Mouse (Mus musculus) limb, embryonic 11.5 days (tissue): ENCODE results near the gene 1810009A15Rik. TPM values are rescaled to one million over a fixed set of nuclear protein-coding genes. Genes with fewer than 3 reads are reported as not detected.

Experiments used
- ATAC-seq: fragments of 200-750 bp; cut with Nextera tagmentation; 2 replicates; pipeline ENCODE4 v1.8.0; 2017; ENCODE audit warnings: low read depth; ENCODE audit not compliant: insufficient number of reproducible peaks, low FRiP score, low TSS enrichment
- DNase-seq: peaks from one replicate; pipeline ENCODE4 v3.0.0-alpha.2; 2015; ENCODE audit warnings: low spot score
- H3K27ac ChIP-seq: fragments of 300-500 bp; sonication (generic); replicated peaks from 2 replicates; pipeline ENCODE4 v1.5.1; 2014; ENCODE audit warnings: low read depth, mild to moderate bottlenecking, low read length
- H3K27me3 ChIP-seq: fragments of 300-500 bp; sonication (generic); 2 replicates; pipeline ENCODE4 v1.6.1; 2014; ENCODE audit warnings: mild to moderate bottlenecking, low read length, mixed read lengths; ENCODE audit not compliant: control insufficient read depth, insufficient read depth
- H3K36me3 ChIP-seq: fragments of 300-500 bp; sonication (generic); 2 replicates; pipeline ENCODE4 v1.6.1; 2014; ENCODE audit warnings: mild to moderate bottlenecking, low read length, moderate library complexity, mixed read lengths; ENCODE audit not compliant: control insufficient read depth, insufficient read depth
- H3K4me1 ChIP-seq: fragments of 300-500 bp; sonication (generic); 2 replicates; pipeline ENCODE4 v1.6.1; 2014; ENCODE audit warnings: low read length, mixed read lengths; ENCODE audit not compliant: control insufficient read depth, insufficient read depth
- H3K4me2 ChIP-seq: fragments of 300-500 bp; sonication (generic); 2 replicates; pipeline ENCODE4 v1.6.1; 2014; ENCODE audit warnings: low read depth, mild to moderate bottlenecking, moderate library complexity; ENCODE audit not compliant: severe bottlenecking
- H3K4me3 ChIP-seq: fragments of 300-500 bp; sonication (generic); 2 replicates; pipeline ENCODE4 v1.5.1; 2014; ENCODE audit warnings: low read depth, low read length
- H3K9ac ChIP-seq: fragments of 300-500 bp; sonication (generic); 2 replicates; pipeline ENCODE4 v1.6.1; 2014; ENCODE audit warnings: mild to moderate bottlenecking, low read length
- H3K9me3 ChIP-seq: fragments of 300-500 bp; sonication (generic); 2 replicates; pipeline ENCODE4 v1.6.1; 2016; ENCODE audit warnings: low read length; ENCODE audit not compliant: control insufficient read depth
- WGBS: fragments of 180-500 bp; shearing (Covaris S2); extraction: QIAGEN DNeasy Blood & Tissue Kit; methylation state at CpG from one replicate; pipeline ENCODE4 v1.1.7; 2014; 5-methylcytosine and 5-hydroxymethylcytosine counted together
- polyA plus RNA-seq: library from polyadenylated mRNA; unstranded; fragments of >200 nt; fragmentation: Nextera tagmentation; extraction: Ambion mirVana; gene quantifications from 2 replicates; pipeline ENCODE4 v1.2.1, GENCODE M21; 2014

Gene 1810009A15Rik
- polyA plus RNA-seq = 127 and 132 TPM in 2 replicates

GRCm38 (mm10) chr19:8888511-8889385, at the start of gene 1810009A15Rik, which contains the start of gene Gm49416:
TSS of gene 1810009A15Rik (plus strand) at chr19:8888853.
TSS of gene Gm49416 (plus strand) at chr19:8888926.
- ATAC-seq (peak; percentile 93), DNase-seq (peak; percentile 97)
- Histone ChIP-seq H3K9me3 (no peaks in the 10 kb centered on the region), H3K27ac (peak within 1 kb of the TSS; percentile 87), H3K9ac (peak within 1 kb of the TSS; percentile 80), H3K4me2 (peak within 1 kb of the TSS; percentile 77), H3K36me3 (peaks cover 6% of the 10 kb centered on the region; the same call in 1 of the 2 replicates), H3K4me3 (peak within 1 kb of the TSS; percentile 73), H3K4me1 (peaks cover 6% of the 10 kb centered on the region; the same call in 1 of the 2 replicates), H3K27me3 (no peaks in the 10 kb centered on the region)
- under 1% methylated on average over 58 of the region's 58 CpGs for WGBS

GRCm38 (mm10) chr19:8839103-8839907, 49.3 kb upstream of the 1810009A15Rik start, which contains the start of gene Gng3:
TSS of gene Gng3 (minus strand) at chr19:8839194.
- DNase-seq = peak; percentile 53
- WGBS = 49% methylated on average over 11 of the region's 11 CpGs
- peak; percentile 52; the same call in 1 of the 2 replicates for ATAC-seq

GRCm38 (mm10) chr19:8839908-8840791, 48.5 kb upstream of the 1810009A15Rik start:
- Histone ChIP-seq H3K27ac (no peak overlapping the region), H3K4me3 (peak overlapping the region; percentile 29), H3K4me2 (peak overlapping the region; percentile 58), H3K36me3 (peaks cover 2% of the 10 kb centered on the region), H3K4me1 (peaks cover 20% of the 10 kb centered on the region; the same call in 1 of the 2 replicates), H3K9ac (peak overlapping the region; percentile 47; the same call in 1 of the 2 replicates), H3K9me3 (no peaks in the 10 kb centered on the region), H3K27me3 (no peaks in the 10 kb centered on the region)
- peak; percentile 65 for DNase-seq
- peak; percentile 22 for ATAC-seq
- WGBS = 23% methylated on average over 29 of the region's 29 CpGs

More at GRCm38 (mm10) chr19:8839103-8839907, 49.3 kb upstream of the 1810009A15Rik start, which contains the start of gene Gng3:
- Histone ChIP-seq H3K9ac (peak within 1 kb of the TSS; percentile 77), H3K36me3 (peaks cover 7% of the 10 kb centered on the region), H3K4me3 (peak within 1 kb of the TSS; percentile 49), H3K27ac (peak within 1 kb of the TSS; percentile 95; the same call in 1 of the 2 replicates), H3K27me3 (no peaks in the 10 kb centered on the region), H3K4me1 (peaks cover 20% of the 10 kb centered on the region; the same call in 1 of the 2 replicates), H3K9me3 (no peaks in the 10 kb centered on the region), H3K4me2 (peak within 1 kb of the TSS; percentile 77)

GRCm38 (mm10) chr19:8841012-8841411, 47.6 kb upstream of the 1810009A15Rik start:
- H3K4me3 ChIP-seq = no peak overlapping the region
- H3K9ac ChIP-seq = no peak overlapping the region
- no peak overlapping the region for H3K27ac ChIP-seq

GRCm38 (mm10) chr19:8842961-8843360, 45.7 kb upstream of the 1810009A15Rik start:
- no peak overlapping the region for H3K4me2 ChIP-seq
- ATAC-seq (no peak), DNase-seq (no peak)
- no peaks in the 10 kb centered on the region for H3K9me3 ChIP-seq
- H3K9ac ChIP-seq = no peak overlapping the region
- H3K4me1 ChIP-seq = peaks cover 20% of the 10 kb centered on the region; the same call in 1 of the 2 replicates
- H3K27ac ChIP-seq = no peak overlapping the region
- H3K27me3 ChIP-seq = no peaks in the 10 kb centered on the region
- H3K36me3 ChIP-seq = peaks cover 11% of the 10 kb centered on the region
- WGBS = 92% methylated on average over 6 of the region's 6 CpGs
- no peak overlapping the region for H3K4me3 ChIP-seq

More at GRCm38 (mm10) chr19:8841012-8841411, 47.6 kb upstream of the 1810009A15Rik start:
- ATAC-seq (no peak), DNase-seq (no peak)
- no peaks in the 10 kb centered on the region for H3K27me3 ChIP-seq
- H3K4me1 ChIP-seq = peaks cover 20% of the 10 kb centered on the region; the same call in 1 of the 2 replicates
- WGBS = 86% methylated on average over 7 of the region's 7 CpGs
- H3K4me2 ChIP-seq = no peak overlapping the region; the same call in 1 of the 2 replicates
- H3K36me3 ChIP-seq = peaks cover 2% of the 10 kb centered on the region; the same call in 1 of the 2 replicates
- no peaks in the 10 kb centered on the region for H3K9me3 ChIP-seq

- no peak for ATAC-seq
- no peak overlapping the region for H3K27ac ChIP-seq
- H3K4me1 ChIP-seq = peaks cover 11% of the 10 kb centered on the region; the same call in 1 of the 2 replicates
- H3K9me3 ChIP-seq = no peaks in the 10 kb centered on the region
- DNase-seq = peak; percentile 86
- 71% methylated on average over 5 of the region's 5 CpGs for WGBS
- H3K9ac ChIP-seq = no peak overlapping the region; the same call in 1 of the 2 replicates
- peaks cover 13% of the 10 kb centered on the region for H3K36me3 ChIP-seq
- H3K4me2 ChIP-seq = no peak overlapping the region
- H3K27me3 ChIP-seq = no peaks in the 10 kb centered on the region
- no peak overlapping the region for H3K4me3 ChIP-seq
Measured at GRCm38 (mm10) chr19:8844371-8845129, 44.1 kb upstream of the 1810009A15Rik start.

GRCm38 (mm10) chr19:8848356-8848755, 40.3 kb upstream of the 1810009A15Rik start:
- DNase-seq = no peak
- H3K4me1 ChIP-seq = 0 out of 2 replicates have a peak, but pooled peaks cover 4% of the 10 kb centered on the region
- ATAC-seq = no peak
- WGBS = 77% methylated on average over 5 of the region's 5 CpGs
- no peak overlapping the region; the same call in 1 of the 2 replicates for H3K27ac ChIP-seq
- H3K4me2 ChIP-seq = no peak overlapping the region
- H3K4me3 ChIP-seq = no peak overlapping the region
- H3K9ac ChIP-seq = no peak overlapping the region
- peaks cover 13% of the 10 kb centered on the region for H3K36me3 ChIP-seq
- no peaks in the 10 kb centered on the region for H3K27me3 ChIP-seq
- H3K9me3 ChIP-seq = no peaks in the 10 kb centered on the region
